Mouse (Mus musculus) left cerebral cortex, adult 18-20 months (tissue): ENCODE results near the gene Ubfd1. TPM values are rescaled to one million over a fixed set of nuclear protein-coding genes. Genes with fewer than 3 reads are reported as not detected.

ENCODE experiments used
- DNase-seq, 2 experiments: peaks; one replicate each; pipeline ENCODE4 v3.0.0; 2021 to 2022; ENCODE audit warnings: low spot score in 2 of 2, mixed read lengths in 1 of 2
- long read RNA-seq, 2 experiments: library from polyadenylated mRNA; stranded (forward); transcript quantifications; one replicate each; pipeline ENCODE4 v2.0.0; 2021
- total RNA-seq, 2 experiments: library from RNA; stranded (reverse); gene quantifications; 2 replicates each; pipeline ENCODE4 v1.2.3; 2021

Gene Ubfd1
- 10 to 100 TPM; 56.5 to 66.8 TPM for total RNA-seq
- long read RNA-seq, experiment 1, full-length matches to known transcripts, result 36 of 52 reads
- long read RNA-seq, experiment 1, partial matches to known transcripts, result 4 of 52 reads
- long read RNA-seq, experiment 1, other reads (novel, unspliced or antisense), result 12 of 52 reads
- long read RNA-seq, experiment 2, full-length matches to known transcripts, result 23 of 35 reads
- long read RNA-seq, experiment 2, partial matches to known transcripts, result 4 of 35 reads
- long read RNA-seq, experiment 2, other reads (novel, unspliced or antisense), result 8 of 35 reads

- peak; percentile 96 for DNase-seq
Measured at GRCm38 (mm10) chr7:122066945-122067516, at the start of gene Ubfd1, which contains the start of gene Ears2. Gene Ubfd1 (plus strand): TSS chr7:122067175. Gene Ears2 (minus strand): TSS chr7:122067263.

DNA sequence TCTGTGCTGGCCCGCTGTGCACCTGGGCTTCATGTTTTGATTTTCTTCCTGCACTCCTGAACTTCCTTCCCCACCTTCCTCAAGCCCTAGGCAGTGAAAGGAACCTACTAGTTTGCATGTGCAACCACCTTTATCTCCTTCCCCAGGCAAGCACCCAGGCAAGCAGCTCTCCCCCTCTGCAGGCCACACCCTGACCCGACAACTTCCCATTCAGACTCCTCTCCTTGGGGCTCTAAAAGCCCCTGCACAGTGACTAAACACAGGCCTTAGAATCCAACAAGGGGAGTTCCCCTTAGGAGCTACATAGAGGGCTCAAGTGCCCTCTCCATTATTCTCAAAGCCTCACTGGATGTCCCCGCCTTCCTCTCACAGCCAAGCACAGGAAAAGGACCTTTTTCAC lies 48.7 kb upstream of the Ubfd1 start:
- no peak for DNase-seq

DNA sequence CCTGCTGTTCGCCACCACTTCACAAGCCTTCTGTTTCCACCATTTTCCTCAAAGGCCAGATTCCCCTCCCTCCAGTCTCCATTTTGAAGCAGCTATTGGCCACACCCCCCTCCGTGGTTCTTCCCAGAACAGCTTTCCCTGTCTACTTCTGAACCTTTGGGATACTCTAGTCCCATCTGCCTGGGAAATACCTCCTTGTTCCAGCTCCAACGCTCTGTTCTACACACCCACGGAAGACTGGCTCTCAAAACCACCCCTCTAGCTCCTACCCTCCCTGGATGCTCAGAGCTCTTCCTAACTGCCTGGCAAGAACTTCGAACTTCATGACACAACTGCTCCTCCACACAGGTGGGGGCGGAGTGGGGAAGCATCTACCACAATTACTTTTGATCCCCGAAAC lies 48.0 kb upstream of the Ubfd1 start:
- peak; percentile 47 to 72 for DNase-seq

GRCm38 (mm10) chr7:122020273-122020666 lies 46.7 kb upstream of the Ubfd1 start:
- DNase-seq, result no peak

GRCm38 (mm10) chr7:122020667-122021354 lies 46.2 kb upstream of the Ubfd1 start, which contains the start of gene Gga2:
Gene Gga2 (minus strand): TSS chr7:122021222.
- peak; percentile 82 to 87 for DNase-seq

GRCm38 (mm10) chr7:122022131-122022530 lies 44.8 kb upstream of the Ubfd1 start:
- no peak for DNase-seq

DNA sequence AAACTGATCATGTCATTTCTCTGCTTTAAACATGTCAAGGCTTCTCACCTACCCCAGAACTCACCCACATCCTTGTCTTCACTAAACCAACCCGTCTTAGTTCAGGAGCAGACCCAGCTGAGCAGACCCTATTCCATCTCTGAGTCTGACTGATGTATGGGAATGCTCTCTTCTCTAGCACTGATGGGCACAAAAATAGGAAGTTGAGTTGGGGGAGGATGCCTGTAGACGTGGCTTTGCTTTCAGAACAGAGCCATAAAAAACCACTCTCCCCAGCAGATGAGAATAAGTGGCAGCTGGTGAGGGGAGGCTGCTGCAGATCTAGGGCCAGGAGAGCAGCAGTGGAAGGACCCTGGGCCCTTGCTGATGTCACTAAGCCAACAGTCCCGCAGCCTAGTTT lies 33.6 kb upstream of the Ubfd1 start:
- DNase-seq, result no peak

DNA sequence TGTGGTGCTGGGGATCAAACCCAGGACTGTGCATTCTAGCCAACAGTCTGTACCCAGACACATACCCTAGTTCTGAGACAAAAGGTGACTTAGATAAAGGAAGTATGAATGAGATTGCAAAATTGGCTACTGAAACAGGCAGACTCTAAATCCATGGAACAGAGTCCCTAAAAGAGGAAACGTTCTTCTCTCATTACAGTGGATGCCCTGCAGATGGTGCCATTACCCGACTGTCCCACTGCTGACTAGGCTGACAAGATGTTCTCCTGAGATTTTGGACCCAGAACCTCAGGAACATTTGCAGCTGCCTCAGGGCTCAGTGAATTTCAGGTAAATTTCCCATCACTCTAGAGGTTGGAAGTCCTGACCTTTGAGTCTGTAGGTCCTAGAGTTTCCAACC lies 32.6 kb upstream of the Ubfd1 start:
- no peak for DNase-seq

DNA sequence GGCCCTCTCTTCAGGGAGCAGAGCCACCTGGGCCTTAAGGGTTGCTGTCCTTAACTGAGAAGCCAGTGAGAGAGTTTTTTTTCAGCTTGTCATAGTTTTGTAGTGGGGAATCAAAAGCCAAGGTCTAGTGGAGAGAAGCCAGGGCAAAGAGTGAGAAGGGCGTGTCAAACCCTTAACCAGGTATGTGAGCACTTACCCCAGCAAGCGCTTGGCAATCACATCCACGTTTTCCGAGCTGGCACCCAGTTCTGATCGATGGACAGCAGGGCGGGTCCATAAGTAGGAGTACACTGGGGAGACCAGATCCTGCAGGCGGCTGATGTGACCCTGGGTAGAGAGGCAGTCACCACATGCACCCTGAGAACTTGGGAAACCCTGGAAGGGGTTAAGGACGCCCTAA lies 22.9 kb upstream of the Ubfd1 start:
- no peak for DNase-seq

GRCm38 (mm10) chr7:122045181-122045634 lies 21.8 kb upstream of the Ubfd1 start:
- peak; percentile 11 to 38 for DNase-seq

DNA sequence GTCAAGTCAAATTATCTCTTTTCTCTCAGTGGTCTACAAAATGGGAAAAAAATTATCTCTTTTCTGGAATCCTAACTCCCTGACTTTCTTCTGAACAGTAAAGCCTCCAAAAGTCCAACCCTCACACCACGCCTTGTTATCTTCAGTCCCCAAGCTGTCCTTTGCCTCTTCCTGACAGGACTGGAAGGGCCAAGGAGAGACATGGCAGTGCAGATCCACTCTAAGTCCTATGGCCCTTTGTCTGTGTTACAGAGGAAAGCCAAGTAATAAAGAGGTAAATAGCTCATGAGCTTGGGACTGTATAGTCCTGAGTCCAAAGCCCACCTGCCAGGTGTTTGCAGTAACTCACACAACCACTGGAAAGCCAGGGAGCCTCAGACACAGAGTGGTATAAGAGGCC lies 21.3 kb upstream of the Ubfd1 start:
- no peak for DNase-seq

GRCm38 (mm10) chr7:122046813-122047212 lies 20.2 kb upstream of the Ubfd1 start:
- no peak for DNase-seq

GRCm38 (mm10) chr7:122048191-122048590 lies 18.8 kb upstream of the Ubfd1 start:
- DNase-seq, result no peak

DNA sequence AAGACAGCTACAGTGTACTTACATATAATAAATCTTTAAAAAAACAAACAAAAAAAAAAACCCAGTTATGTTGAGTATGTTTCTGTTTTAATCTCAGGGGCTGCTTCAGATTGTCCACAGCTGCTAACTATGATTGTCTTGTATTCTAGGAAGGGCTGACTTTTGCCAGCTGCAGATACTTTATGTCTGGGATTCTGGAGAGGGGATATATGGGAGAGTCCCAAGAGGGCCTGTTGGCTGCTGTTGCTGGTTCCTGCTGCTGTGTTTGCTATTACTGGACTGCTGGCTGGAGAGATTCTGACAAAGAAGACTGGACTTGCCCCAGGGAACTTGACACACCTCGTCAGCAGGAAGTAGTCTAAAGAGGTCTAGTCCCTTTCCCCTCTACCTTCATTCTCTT lies 16.1 kb upstream of the Ubfd1 start:
- no peak for DNase-seq

GRCm38 (mm10) chr7:122056633-122057032 lies 10.3 kb upstream of the Ubfd1 start:
- no peak for DNase-seq

GRCm38 (mm10) chr7:122065656-122066055 lies 1.3 kb upstream of the Ubfd1 start:
- no peak for DNase-seq

DNA sequence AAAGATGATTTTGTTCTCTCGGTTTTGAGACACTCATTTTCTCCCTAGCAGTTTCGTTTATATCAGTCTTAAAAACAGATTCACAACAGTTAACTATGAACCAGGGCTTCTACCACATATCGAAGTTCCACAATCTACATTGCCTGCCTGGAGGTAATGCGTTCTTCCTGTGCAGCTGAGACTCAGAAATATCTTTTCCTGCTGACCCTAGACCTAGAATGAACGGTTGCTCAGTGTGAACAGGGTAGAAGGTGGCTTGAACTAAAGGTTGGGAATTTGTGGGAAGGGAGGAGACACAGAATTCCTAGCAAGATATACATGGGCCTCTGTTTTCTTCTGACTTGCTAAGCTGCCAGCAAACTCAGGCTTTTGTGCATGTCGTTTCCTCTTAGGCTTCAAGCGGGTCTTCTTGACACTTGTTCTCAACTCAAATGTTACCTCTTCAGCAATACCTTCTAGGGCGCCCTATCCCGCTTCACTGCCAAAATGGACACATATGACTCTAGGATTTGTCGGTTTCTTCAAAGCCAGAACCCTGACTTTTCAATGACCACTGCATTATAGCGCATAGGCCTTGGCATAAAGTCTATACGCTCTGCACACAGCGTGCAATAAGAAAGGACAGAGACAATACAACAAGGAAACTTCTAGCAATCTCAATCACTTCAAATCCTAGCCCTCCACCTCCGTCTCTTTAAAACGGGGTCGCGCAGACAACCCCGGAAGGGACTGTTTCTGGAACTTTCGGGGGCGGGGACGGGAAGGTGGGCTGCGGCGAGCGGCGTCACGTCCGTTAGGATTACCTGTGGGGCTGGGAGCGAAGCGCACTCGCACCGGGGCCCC lies 652 bp upstream of the Ubfd1 start:
- DNase-seq, result no peak

GRCm38 (mm10) chr7:122067517-122068381 lies 774 bp downstream of the Ubfd1 start:
- peak; percentile 10 to 17 for DNase-seq

GRCm38 (mm10) chr7:122074374-122074773 lies 7.4 kb downstream of the Ubfd1 start:
- no peak for DNase-seq

DNA sequence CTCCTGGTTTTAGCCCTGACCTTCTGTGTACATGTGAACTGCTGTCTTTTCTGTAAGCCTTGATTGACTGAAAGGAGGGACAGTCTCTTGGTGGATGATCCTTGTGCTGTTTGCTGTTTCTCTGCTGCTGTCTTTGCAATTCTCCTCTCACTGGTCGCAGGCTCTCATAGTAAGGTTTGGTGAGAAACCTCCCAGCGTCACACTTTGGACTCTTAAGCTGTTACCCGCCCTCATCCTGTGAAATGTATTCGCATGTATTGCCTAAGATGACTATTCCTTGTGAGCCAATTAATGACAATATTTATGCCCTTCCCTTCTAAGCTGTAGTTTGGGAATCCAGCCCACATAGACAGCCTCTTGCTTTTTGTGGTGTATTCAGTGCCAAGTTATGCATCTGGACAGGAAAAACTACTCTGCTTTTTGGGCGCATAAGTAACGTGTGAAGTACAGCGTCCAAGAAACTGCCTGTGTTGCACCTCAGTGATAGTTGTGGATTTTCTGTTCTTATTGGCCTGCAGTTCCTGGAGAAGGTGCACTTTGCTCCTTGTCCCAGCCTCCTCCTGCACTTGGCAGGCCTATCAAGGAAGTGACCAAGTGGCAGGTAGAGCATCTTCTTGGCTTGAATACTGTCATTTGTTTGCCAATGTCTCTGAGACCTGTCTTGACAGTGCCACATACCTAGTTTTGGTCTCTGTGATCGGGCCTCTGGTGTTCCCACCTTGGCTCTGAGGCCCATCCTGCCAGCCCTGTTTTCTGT lies 13.0 kb downstream of the Ubfd1 start:
- no peak for DNase-seq
